Mouse (Mus musculus): ENCODE data around the gene Gabrg3. TPM values are rescaled to one million over a fixed set of nuclear protein-coding genes. Genes with fewer than 3 reads are reported as not detected.

The Gabrg3 gene
- polyA plus RNA-seq, 1 experiment from 2014 or later, result 0.69 TPM

DNA sequence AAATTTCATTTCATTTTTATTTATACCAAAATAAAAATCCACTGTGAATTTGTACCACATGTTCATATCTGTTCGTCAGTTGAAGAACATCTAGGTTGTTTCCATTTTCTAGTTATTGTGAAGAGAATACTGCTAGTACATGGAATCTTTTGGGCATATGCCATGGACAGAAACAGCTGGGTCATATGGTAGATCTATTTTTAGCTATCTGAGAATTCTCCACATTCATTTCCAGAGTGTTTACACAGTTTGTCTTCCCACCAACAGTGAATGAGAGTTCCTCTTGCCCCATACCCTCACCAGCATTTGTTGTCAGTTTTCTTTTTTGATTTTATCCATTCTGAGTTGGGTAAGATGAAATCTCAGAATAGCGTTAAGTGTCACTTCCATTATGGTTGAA lies 75.0 kb downstream of the Gabrg3 start:
- no peaks in the 10 kb centered on the region for H3K27me3 ChIP-seq
- no peak overlapping the region for H3K9ac ChIP-seq
- H3K4me1 ChIP-seq (replicated peaks), result no peaks in the 10 kb centered on the region
- peak; percentile 67 for ATAC-seq (replicated peaks; ENCODE audit: insufficient number of reproducible peaks, insufficient read depth, low FRiP score, low read depth)
- peak overlapping the region; percentile 65 for H3K27ac ChIP-seq
- no peaks in the 10 kb centered on the region for H3K9me3 ChIP-seq (replicated peaks)
- 64% methylated on average over 2 of the region's 2 CpGs for whole genome bisulfite sequencing
- H3K4me2 ChIP-seq, result no peak overlapping the region
- no peaks in the 10 kb centered on the region for H3K36me3 ChIP-seq
- H3K4me3 ChIP-seq, result no peak overlapping the region

DNA sequence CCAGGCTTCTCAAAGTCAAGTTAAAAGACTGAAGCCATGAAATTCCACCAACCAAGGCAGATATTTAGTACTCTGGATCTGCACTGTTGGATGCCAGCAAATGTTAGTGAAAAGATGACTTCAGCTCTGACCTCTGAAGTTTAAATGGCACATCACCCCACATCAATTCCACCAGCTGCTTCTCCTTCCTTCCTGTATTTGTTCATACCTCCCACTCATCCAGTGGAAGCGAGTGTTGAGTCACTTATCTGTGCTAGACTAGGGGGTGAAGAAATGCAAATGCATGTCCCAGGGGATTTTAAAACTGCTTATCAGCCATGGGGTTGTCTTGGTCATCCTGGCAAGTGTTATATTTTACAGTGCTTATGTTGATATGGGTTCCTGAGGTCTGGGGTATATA lies 79.7 kb downstream of the Gabrg3 start:
- Histone ChIP-seq H3K4me1 (replicated peaks) (no peaks in the 10 kb centered on the region), H3K4me2 (no peak overlapping the region), H3K4me3 (no peak overlapping the region), H3K36me3 (no peaks in the 10 kb centered on the region), H3K27me3 (no peaks in the 10 kb centered on the region), H3K9ac (no peak overlapping the region), H3K27ac (no peak overlapping the region), H3K9me3 (replicated peaks) (no peaks in the 10 kb centered on the region)
- WGBS, result 52% methylated on average over 1 of the region's 1 CpGs
- no peak for ATAC-seq (replicated peaks; ENCODE audit: insufficient number of reproducible peaks, insufficient read depth, low FRiP score, low read depth)

DNA sequence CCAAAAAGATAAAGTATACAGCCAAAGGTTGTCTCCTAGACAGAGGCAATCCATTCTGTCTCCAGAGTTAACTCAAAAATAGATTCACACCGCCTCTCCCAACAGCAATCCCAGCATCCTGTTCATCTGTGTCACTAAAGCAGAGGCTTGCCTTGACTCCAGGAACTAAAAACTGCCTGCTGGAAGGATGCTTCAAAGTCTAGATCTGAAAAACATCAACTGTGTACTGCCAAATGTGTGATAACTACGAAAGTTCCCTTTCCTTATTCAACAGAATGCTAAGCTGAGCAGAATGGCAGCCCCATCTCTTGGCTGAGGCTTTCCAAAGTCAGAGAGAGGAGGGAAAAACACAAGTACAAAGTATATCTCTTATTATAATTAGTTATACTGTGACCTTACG lies 90.3 kb downstream of the Gabrg3 start:
- no peak overlapping the region for H3K27ac ChIP-seq
- H3K4me2 ChIP-seq, result no peak overlapping the region
- no peaks in the 10 kb centered on the region for H3K4me1 ChIP-seq (replicated peaks)
- H3K4me3 ChIP-seq, result no peak overlapping the region
- no peaks in the 10 kb centered on the region for H3K27me3 ChIP-seq
- H3K9ac ChIP-seq, result no peak overlapping the region
- ATAC-seq (replicated peaks; ENCODE audit: insufficient number of reproducible peaks, insufficient read depth, low FRiP score, low read depth), result no peak
- H3K9me3 ChIP-seq (replicated peaks), result no peaks in the 10 kb centered on the region
- H3K36me3 ChIP-seq, result no peaks in the 10 kb centered on the region
- WGBS, result 67% methylated on average over 3 of the region's 3 CpGs

DNA sequence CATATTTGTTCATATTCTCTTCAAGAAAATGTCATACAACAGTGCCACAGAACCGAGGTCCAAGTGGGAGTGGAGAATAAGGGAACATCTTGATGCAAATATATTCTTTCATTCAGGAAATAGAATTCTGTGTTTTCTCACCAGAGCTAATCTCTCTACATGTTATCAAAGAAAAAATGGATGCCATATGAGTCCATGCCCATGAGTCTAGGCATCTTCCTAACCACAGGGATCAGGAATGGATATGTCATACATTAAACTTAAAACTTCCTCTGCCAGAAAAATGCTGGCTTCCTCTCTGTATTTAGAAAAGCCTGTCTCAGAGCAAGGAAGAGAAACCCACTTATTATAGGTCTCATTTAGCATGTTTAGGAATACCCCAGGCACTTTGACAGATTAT lies 92.9 kb downstream of the Gabrg3 start:
- H3K4me3 ChIP-seq, result no peak overlapping the region
- ATAC-seq (replicated peaks; ENCODE audit: insufficient number of reproducible peaks, insufficient read depth, low FRiP score, low read depth), result no peak
- H3K4me2 ChIP-seq, result no peak overlapping the region
- no peaks in the 10 kb centered on the region for H3K27me3 ChIP-seq
- H3K9ac ChIP-seq, result no peak overlapping the region
- H3K4me1 ChIP-seq (replicated peaks), result no peaks in the 10 kb centered on the region
- H3K36me3 ChIP-seq, result no peaks in the 10 kb centered on the region
- H3K9me3 ChIP-seq (replicated peaks), result no peaks in the 10 kb centered on the region
- WGBS, result 66% methylated on average over 1 of the region's 1 CpGs
- H3K27ac ChIP-seq, result no peak overlapping the region

DNA sequence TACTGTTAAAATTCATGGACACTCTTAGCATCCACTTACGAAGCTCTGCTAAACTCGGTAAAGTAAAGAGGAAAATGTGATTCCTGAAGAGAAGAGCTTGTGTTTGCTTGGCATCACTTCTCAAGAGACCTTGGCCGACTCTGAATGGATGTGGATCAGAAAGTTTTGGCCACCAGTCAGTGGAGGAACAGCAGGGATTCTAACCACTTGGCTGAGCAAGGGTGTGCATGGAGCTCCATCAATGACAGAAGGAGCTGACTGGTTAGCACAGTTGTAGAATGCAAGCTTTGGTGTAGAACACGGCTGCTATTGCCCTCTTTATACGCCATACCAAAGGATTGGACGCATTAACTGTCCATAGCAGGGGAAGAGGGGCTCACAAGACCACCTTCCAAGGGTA lies 93.4 kb downstream of the Gabrg3 start:
- Histone ChIP-seq H3K9me3 (replicated peaks) (no peaks in the 10 kb centered on the region), H3K4me3 (no peak overlapping the region), H3K4me1 (replicated peaks) (no peaks in the 10 kb centered on the region), H3K27me3 (no peaks in the 10 kb centered on the region), H3K36me3 (no peaks in the 10 kb centered on the region), H3K4me2 (no peak overlapping the region), H3K9ac (no peak overlapping the region), H3K27ac (no peak overlapping the region)
- 76% methylated on average over 6 of the region's 6 CpGs for WGBS
- no peak for ATAC-seq (replicated peaks; ENCODE audit: insufficient number of reproducible peaks, insufficient read depth, low FRiP score, low read depth)

DNA sequence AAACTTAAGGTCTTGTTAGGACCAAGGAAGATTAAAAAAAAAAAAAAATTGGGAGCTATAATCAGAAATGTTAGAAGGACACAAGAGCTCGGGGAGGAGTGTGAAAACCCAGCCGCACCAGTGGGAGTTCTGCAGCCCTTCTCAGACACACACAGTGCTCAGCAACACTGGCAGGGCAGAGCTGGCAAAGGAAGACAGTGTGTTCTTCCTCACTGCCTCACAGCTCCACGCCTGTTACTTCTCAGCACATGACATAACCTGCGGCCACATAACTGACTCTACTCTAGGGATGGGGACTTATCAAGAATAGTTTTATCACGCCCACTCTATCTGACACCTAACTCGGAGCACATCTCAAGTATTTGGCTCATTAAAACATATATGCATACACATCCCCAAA lies 103.8 kb downstream of the Gabrg3 start:
- Histone ChIP-seq H3K27ac (no peak overlapping the region), H3K27me3 (no peaks in the 10 kb centered on the region), H3K9me3 (replicated peaks) (no peaks in the 10 kb centered on the region), H3K36me3 (no peaks in the 10 kb centered on the region), H3K4me3 (no peak overlapping the region), H3K4me1 (replicated peaks) (no peaks in the 10 kb centered on the region), H3K9ac (no peak overlapping the region), H3K4me2 (no peak overlapping the region)
- no peak for ATAC-seq (replicated peaks; ENCODE audit: insufficient number of reproducible peaks, insufficient read depth, low FRiP score, low read depth)
- WGBS, result 70% methylated on average over 6 of the region's 6 CpGs

DNA sequence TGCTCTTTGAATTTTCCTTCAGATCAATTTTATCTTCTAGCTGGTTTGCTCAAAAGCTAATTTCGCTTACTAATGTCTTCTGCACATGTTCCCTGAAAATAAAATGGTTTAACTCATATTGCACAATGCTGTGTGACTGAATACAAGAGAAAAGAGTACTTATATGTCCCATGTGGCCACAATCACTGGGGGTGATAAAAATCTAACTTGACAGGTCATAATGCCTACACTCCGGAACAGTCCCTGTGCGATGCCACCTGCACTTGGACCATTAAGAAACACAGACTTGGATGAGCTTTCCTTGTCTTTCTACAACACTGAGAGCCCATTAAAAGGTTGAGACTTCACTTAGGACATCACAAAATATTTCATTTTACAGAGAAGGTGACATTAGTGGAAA lies 108.1 kb downstream of the Gabrg3 start:
- H3K36me3 ChIP-seq, result no peaks in the 10 kb centered on the region
- ATAC-seq (replicated peaks; ENCODE audit: insufficient number of reproducible peaks, insufficient read depth, low FRiP score, low read depth), result no peak
- H3K27ac ChIP-seq, result no peak overlapping the region
- no peak overlapping the region for H3K4me2 ChIP-seq
- H3K27me3 ChIP-seq, result no peaks in the 10 kb centered on the region
- no peak overlapping the region for H3K4me3 ChIP-seq
- no peaks in the 10 kb centered on the region for H3K9me3 ChIP-seq (replicated peaks)
- no peaks in the 10 kb centered on the region for H3K4me1 ChIP-seq (replicated peaks)
- 77% methylated on average over 3 of the region's 3 CpGs for WGBS
- no peak overlapping the region for H3K9ac ChIP-seq

DNA sequence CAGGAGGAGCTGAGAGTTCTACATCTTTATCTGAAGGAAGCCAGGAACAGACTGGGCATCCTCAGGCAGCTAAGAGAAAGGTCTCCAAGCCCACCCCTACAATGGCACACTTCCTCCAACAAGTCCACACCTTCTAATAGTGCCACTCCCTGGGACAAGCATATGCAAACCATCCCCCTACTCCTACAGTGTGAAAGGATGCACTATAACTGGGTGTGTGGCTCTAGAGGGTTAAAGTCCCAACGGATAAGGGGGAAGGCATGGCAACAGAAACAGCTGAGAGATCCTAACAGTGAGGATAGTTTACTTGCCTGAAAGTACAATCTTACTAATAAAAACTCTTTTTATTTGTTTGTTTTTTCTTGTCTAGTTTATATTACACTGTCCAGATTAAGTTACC lies 126.8 kb downstream of the Gabrg3 start:
- Histone ChIP-seq H3K4me1 (replicated peaks) (no peaks in the 10 kb centered on the region), H3K9ac (no peak overlapping the region), H3K9me3 (replicated peaks) (no peaks in the 10 kb centered on the region), H3K27ac (no peak overlapping the region), H3K36me3 (no peaks in the 10 kb centered on the region), H3K4me3 (no peak overlapping the region), H3K27me3 (no peaks in the 10 kb centered on the region), H3K4me2 (no peak overlapping the region)
- WGBS, result 61% methylated on average over 1 of the region's 1 CpGs
- ATAC-seq (replicated peaks; ENCODE audit: insufficient number of reproducible peaks, insufficient read depth, low FRiP score, low read depth), result no peak

DNA sequence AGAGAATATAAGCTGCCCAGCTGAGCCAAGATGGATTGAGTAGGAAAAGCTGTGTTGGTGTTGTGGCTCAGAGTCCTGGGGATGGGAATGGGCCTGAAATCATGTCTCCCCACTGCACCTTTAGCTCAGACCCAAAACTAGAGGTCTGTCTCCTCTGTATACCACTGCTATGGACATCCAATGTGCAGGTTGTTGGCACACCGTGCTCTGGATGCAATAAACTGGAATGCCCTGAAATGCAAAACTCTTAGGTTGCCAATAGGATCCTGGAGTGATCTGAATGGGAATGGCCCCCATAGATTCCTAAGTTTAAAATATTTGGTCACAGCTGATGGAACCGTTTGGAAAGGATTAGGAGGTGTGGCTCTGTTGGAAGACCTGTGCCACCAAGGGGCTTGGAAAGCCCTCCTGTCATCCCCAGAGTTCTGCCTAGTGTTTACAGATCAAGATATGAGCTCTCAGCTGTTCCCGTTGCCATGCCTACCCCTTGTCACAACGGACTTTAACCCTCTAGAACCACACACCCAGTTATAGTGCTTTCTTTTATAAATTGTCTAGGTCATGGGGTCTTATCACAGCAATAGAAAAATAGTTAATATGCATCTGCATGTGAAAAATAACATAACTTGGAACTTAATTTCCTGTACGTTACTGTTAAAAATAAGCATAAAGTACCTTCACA lies 128.0 kb downstream of the Gabrg3 start:
- no peak overlapping the region for H3K27ac ChIP-seq
- no peaks in the 10 kb centered on the region for H3K4me1 ChIP-seq (replicated peaks)
- H3K9ac ChIP-seq, result no peak overlapping the region
- 62% methylated on average over 5 of the region's 5 CpGs for whole genome bisulfite sequencing
- no peaks in the 10 kb centered on the region for H3K36me3 ChIP-seq
- no peak overlapping the region for H3K4me2 ChIP-seq
- no peak for ATAC-seq (replicated peaks; ENCODE audit: insufficient number of reproducible peaks, insufficient read depth, low FRiP score, low read depth)
- no peak overlapping the region for H3K4me3 ChIP-seq
- no peaks in the 10 kb centered on the region for H3K9me3 ChIP-seq (replicated peaks)
- H3K27me3 ChIP-seq, result no peaks in the 10 kb centered on the region

DNA sequence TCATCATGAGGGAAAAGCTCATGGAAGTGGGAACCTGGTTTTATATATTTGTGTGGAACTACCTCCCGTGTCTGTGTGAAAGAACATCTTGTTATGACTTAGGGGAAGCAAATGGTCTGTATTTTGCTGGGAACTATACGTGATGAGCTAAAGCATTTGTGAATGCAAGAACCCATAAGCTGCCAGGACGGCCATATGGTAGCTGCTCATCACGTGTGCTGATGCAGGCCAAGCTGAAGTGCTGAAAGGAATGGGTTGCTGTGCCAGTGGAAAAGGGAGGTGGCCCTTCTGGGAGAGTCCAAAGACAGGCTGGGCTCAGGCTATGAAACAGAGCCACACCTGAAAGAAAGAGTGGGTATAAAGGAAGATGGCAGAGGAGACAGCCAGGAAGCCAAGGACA lies 143.0 kb downstream of the Gabrg3 start:
- no peaks in the 10 kb centered on the region for H3K36me3 ChIP-seq
- H3K27me3 ChIP-seq, result no peaks in the 10 kb centered on the region
- no peak overlapping the region for H3K9ac ChIP-seq
- ATAC-seq (replicated peaks; ENCODE audit: insufficient number of reproducible peaks, insufficient read depth, low FRiP score, low read depth), result no peak
- H3K27ac ChIP-seq, result no peak overlapping the region
- H3K9me3 ChIP-seq (replicated peaks), result no peaks in the 10 kb centered on the region
- H3K4me3 ChIP-seq, result no peak overlapping the region
- WGBS, result 62% methylated on average over 4 of the region's 4 CpGs
- no peak overlapping the region for H3K4me2 ChIP-seq
- no peaks in the 10 kb centered on the region for H3K4me1 ChIP-seq (replicated peaks)

DNA sequence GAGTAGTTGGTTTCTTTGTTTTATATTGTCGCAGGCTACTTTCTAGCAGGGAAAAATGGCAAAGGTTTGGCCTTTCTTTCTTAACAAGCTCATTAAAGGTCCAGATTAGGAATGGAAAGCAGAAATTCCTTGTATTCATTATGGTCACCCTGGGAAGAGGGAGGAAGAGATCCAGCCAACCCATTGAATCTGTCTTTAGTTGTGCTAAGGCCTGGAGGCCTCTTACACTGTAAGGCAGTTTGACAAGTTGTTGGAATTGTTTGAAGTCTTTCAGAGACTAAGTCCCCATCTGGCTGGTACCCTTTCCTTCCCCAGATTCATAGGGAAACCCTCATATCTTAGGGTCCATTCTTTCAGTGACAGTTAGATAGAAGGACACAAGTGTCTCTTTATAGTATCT lies 172.9 kb downstream of the Gabrg3 start:
- 84% methylated on average over 1 of the region's 1 CpGs for WGBS
- no peak for ATAC-seq (replicated peaks; ENCODE audit: insufficient number of reproducible peaks, insufficient read depth, low FRiP score, low read depth)
- no peak overlapping the region for H3K27ac ChIP-seq

DNA sequence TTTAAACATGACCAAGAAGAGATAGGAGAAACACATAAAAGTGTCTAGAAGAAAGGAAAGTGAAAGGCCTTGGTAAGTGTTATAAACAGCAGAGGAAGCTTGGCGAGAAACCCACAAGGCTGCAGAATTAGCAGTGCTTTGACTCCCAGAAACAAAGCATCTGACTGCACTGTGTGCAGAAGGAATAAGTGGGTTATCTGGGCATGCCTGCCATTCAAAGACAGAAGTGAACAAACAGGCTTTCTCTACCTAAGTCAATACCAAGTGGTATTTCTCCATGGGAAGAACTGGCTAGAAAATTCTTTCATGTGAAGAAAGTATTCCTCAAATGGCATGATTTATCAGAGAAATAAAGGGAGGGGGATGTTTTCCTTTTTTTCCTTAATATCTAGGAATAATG lies 201.0 kb downstream of the Gabrg3 start:
- WGBS, result 59% methylated on average over 1 of the region's 1 CpGs
- ATAC-seq (replicated peaks; ENCODE audit: insufficient number of reproducible peaks, insufficient read depth, low FRiP score, low read depth), result no peak

More for the DNA sequence above, 172.9 kb downstream of the Gabrg3 start:
- no peaks in the 10 kb centered on the region for H3K27me3 ChIP-seq
- no peaks in the 10 kb centered on the region for H3K4me1 ChIP-seq (replicated peaks)
- H3K4me3 ChIP-seq, result no peak overlapping the region
- H3K9ac ChIP-seq, result no peak overlapping the region
- H3K4me2 ChIP-seq, result no peak overlapping the region
- H3K36me3 ChIP-seq, result no peaks in the 10 kb centered on the region
- no peaks in the 10 kb centered on the region for H3K9me3 ChIP-seq (replicated peaks)

More for the DNA sequence above, 201.0 kb downstream of the Gabrg3 start:
- H3K9me3 ChIP-seq (replicated peaks), result no peaks in the 10 kb centered on the region
- no peak overlapping the region for H3K9ac ChIP-seq
- no peaks in the 10 kb centered on the region for H3K4me1 ChIP-seq (replicated peaks)
- no peaks in the 10 kb centered on the region for H3K36me3 ChIP-seq
- H3K27me3 ChIP-seq, result no peaks in the 10 kb centered on the region
- no peak overlapping the region for H3K4me2 ChIP-seq
- no peak overlapping the region for H3K27ac ChIP-seq
- H3K4me3 ChIP-seq, result no peak overlapping the region

Measured in heart, embryonic 15.5 days (tissue).